Mouse (Mus musculus) ES-Bruce4 (cell line): ENCODE results near the gene Gja4. TPM values are rescaled to one million over a fixed set of nuclear protein-coding genes. Genes with fewer than 3 reads are reported as not detected.

Experiments
- H3K27ac ChIP-seq: 2 replicates; pipeline ENCODE4 v1.5.1; 2012; ENCODE audit warnings: low read length, inconsistent platforms; ENCODE audit not compliant: insufficient read depth
- H3K27me3 ChIP-seq: 2 replicates; pipeline ENCODE4 v1.6.1; 2012; ENCODE audit warnings: mild to moderate bottlenecking, low read length, inconsistent platforms; ENCODE audit not compliant: control insufficient read depth, poor library complexity, insufficient read depth, severe bottlenecking
- H3K36me3 ChIP-seq: 2 replicates; pipeline ENCODE4 v1.6.1; 2012; ENCODE audit warnings: inconsistent platforms, mild to moderate bottlenecking, low read length, moderate library complexity; ENCODE audit not compliant: control insufficient read depth, poor library complexity, insufficient read depth, severe bottlenecking
- H3K4me1 ChIP-seq: one replicate; pipeline ENCODE4 v1.8.1; 2011; ENCODE audit warnings: low read length; ENCODE audit not compliant: control insufficient read depth, insufficient read depth
- H3K4me3 ChIP-seq: 2 replicates; pipeline ENCODE4 v1.5.1; 2011; ENCODE audit warnings: low read depth, mild to moderate bottlenecking, low read length
- H3K9ac ChIP-seq: 2 replicates; pipeline ENCODE4 v1.6.1; 2012; ENCODE audit warnings: low read depth, mild to moderate bottlenecking, inconsistent platforms; ENCODE audit not compliant: poor library complexity, severe bottlenecking
- H3K9me3 ChIP-seq: replicated peaks from 2 replicates; pipeline ENCODE4 v1.6.1; 2012; ENCODE audit warnings: mild to moderate bottlenecking, low read length, inconsistent platforms; ENCODE audit not compliant: control insufficient read depth, poor library complexity, insufficient read depth, severe bottlenecking
- CTCF ChIP-seq: IDR thresholded peaks from one replicate; pipeline ENCODE4 v1.8.1; 2011; ENCODE audit warnings: low read depth, low read length
- EP300 ChIP-seq: IDR thresholded peaks from 2 replicates; pipeline ENCODE4 v1.6.1; 2011; ENCODE audit warnings: low read depth, low read length; ENCODE audit not compliant: insufficient read depth
- POLR2A ChIP-seq: IDR thresholded peaks from one replicate; pipeline ENCODE4 v1.8.1; 2011; ENCODE audit warnings: low read length; ENCODE audit not compliant: insufficient read depth
- polyA plus RNA-seq: library from polyadenylated mRNA; stranded (reverse); fragments of >200 nt; gene quantifications from 2 replicates; pipeline ENCODE4 v1.2.4, GENCODE M21; 2011; ENCODE audit warnings: low read depth; ENCODE audit not compliant: missing spikeins, insufficient read depth, insufficient read length

Gja4 gene
- polyA plus RNA-seq, 1 experiment = 1.4 TPM

DNA sequence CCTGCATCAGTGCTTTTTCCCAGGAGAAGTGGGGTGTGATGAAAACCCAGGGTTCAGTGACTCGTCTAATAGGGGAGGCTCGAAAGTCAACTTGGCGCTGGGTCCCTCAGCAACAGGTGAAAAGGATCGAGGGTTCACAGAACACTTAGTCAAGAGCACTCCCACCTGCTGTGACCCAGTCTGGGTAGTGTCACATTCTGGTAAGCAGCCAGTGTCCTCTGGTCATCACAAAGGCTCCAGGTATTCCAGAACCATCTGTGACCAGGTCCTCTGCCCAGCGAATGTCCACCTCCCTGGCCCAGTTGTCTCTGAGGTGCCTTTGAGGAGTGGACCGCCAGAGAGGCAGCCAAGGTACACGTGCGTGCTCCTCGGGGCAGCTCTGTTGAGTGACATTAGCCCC is 2.3 kb downstream of the Gja4 start:
- Histone ChIP-seq H3K4me3 (no peak overlapping the region), H3K27ac (no peak overlapping the region), H3K9ac (no peak overlapping the region), H3K36me3 (no peaks in the 10 kb centered on the region), H3K27me3 (no peaks in the 10 kb centered on the region), H3K4me1 (no peaks in the 10 kb centered on the region), H3K9me3 (no peaks in the 10 kb centered on the region)
- TF ChIP-seq CTCF (no peak), POLR2A (no peak), EP300 (no peak)

DNA sequence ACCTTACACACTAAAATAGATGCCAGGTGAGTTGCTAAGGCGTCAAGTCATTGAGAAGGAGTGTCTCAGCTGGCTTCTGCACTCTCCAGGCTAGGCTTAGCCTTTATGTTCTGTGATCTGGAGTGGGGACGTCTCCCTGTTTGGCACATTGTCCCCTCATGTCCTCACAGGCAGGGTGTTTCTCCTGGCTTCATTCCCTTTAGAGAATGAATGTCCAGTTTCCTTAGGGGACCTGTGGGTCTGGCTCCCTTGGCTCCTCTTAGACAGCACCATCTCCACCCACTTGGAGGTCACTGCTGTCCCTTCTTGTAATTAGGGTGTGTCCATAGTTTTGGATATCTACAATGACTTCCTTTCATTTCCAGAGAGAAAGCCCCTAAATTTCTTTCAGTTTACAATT is 6.9 kb downstream of the Gja4 start:
- Histone ChIP-seq H3K9me3 (no peaks in the 10 kb centered on the region), H3K4me3 (no peak overlapping the region), H3K9ac (no peak overlapping the region), H3K36me3 (no peaks in the 10 kb centered on the region), H3K27ac (no peak overlapping the region), H3K27me3 (no peaks in the 10 kb centered on the region), H3K4me1 (no peaks in the 10 kb centered on the region)
- TF ChIP-seq POLR2A (no peak), EP300 (no peak)

GRCm38 (mm10) chr4:127303796-127304195 is 10.0 kb downstream of the Gja4 start:
- TF ChIP-seq POLR2A (no peak), CTCF (no peak), EP300 (no peak)
- no peaks in the 10 kb centered on the region for H3K9me3 ChIP-seq
- no peaks in the 10 kb centered on the region for H3K4me1 ChIP-seq
- H3K36me3 ChIP-seq = no peaks in the 10 kb centered on the region
- H3K4me3 ChIP-seq = no peak overlapping the region
- no peak overlapping the region for H3K9ac ChIP-seq
- no peak overlapping the region for H3K27ac ChIP-seq
- H3K27me3 ChIP-seq = no peaks in the 10 kb centered on the region

DNA sequence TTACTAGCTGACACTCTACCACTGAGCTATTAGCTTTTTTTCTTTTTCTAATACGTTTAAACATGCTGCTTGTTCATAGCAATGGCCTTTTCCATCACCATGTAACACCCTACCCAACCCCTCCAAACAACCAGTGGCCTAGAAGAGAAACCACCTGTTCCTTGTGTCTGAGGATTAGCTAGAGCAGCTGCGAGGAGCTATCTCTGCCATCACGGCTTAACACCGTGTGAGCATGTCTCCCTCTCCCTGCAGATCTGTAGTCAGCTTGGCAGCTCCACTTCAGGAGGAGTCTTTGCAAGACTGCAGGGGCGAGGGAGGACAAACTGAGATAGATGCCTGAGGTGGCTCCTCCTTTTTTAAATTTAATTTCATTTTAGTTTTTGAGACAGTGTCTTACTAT is 13.3 kb downstream of the Gja4 start:
- Histone ChIP-seq H3K27me3 (no peaks in the 10 kb centered on the region), H3K9me3 (no peaks in the 10 kb centered on the region), H3K36me3 (no peaks in the 10 kb centered on the region), H3K4me3 (no peak overlapping the region), H3K9ac (no peak overlapping the region), H3K27ac (no peak overlapping the region), H3K4me1 (no peaks in the 10 kb centered on the region)
- TF ChIP-seq CTCF (no peak), EP300 (no peak), POLR2A (no peak)

DNA sequence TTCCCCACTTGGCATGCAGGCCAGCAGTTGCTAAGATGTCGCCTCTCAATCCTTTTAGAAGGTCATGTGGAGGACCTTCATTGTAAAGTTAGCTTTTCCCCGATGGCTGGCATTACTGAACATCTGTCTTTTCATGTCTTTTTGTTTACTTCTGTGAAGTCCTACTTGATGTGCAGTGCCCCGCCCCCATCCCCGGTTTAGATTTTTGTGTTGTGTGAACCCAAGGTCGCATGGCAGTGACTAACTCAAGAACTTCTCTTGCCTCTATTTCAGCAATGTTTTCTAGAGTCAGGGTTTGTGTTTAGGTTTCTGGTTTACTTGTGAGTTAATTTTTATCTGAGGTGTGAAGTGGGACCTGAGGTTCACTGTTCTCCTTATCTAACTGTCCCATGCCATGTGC is 21.2 kb downstream of the Gja4 start:
- no peaks in the 10 kb centered on the region for H3K9me3 ChIP-seq
- no peak for TF ChIP-seq EP300
- TF ChIP-seq POLR2A = no peak
- TF ChIP-seq CTCF = no peak
- no peak overlapping the region for H3K4me3 ChIP-seq
- H3K9ac ChIP-seq = no peak overlapping the region
- H3K4me1 ChIP-seq = no peaks in the 10 kb centered on the region
- H3K27me3 ChIP-seq = no peaks in the 10 kb centered on the region
- H3K27ac ChIP-seq = no peak overlapping the region
- H3K36me3 ChIP-seq = no peaks in the 10 kb centered on the region

DNA sequence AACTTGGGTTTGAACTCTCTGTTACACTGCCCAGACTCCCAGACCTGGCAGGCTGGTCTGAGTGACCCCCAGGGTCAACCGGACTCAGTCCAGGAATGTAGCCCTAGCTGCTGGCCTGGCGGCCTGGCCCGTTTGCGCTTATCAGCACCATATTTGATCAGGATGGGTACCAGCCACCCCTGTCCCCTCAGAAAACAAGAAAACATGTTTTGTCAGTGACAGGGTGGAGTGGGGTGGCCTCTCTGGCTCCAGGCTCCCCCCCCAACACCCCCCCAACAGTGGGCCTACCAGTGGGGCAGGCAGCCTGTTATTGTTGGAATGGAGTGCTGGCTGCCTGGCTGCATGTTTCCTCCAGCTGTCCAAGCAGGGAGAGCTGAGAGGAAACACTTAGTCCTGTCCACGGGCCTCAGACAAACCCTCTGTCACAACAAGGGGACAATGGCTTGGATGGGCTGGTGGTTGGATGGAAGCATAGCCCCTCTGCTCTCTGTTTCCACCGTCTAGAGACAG is 24.7 kb downstream of the Gja4 start:
- TF ChIP-seq EP300 = no peak
- TF ChIP-seq POLR2A = no peak
- TF ChIP-seq CTCF = no peak
- Histone ChIP-seq H3K27me3 (no peaks in the 10 kb centered on the region), H3K9ac (no peak overlapping the region), H3K4me3 (no peak overlapping the region), H3K4me1 (no peaks in the 10 kb centered on the region), H3K9me3 (no peaks in the 10 kb centered on the region), H3K36me3 (no peaks in the 10 kb centered on the region), H3K27ac (no peak overlapping the region)
